26 mouse cellular contexts compared by ENCODE assay signal in the genomic region with DNA sequence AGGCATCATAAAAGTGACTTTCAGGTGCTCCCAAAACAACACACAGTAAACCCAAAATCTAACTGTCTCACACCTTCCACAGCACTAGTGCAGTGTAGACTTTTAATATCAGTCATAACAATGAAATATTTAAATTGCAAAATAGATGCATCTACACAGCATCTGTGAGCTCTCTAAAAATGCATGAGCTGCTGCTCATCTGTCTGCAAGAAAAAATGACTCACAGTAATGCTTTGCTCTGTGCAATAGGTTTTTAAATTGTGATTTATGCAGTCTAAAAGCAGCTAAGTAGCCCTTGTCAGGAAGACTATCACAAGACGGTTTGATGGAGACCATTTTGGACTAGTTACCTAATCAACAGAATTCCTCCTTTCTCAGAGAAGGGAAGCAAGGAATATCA. TPM values are rescaled to one million over a fixed set of nuclear protein-coding genes. Genes with fewer than 3 reads are reported as not detected.
A peak's percentile ranks its signal among the peaks of the same experiment; 100 is the strongest.
DNase-seq lines count a peak whose midpoint lies in the region; ATAC-seq lines count a peak whose summit lies in the region.
"Had no signal": no experiment of that assay in that cellular context is flagged by ENCODE, and none has a peak within 500 bp of the region (broad histone marks: within the 10 kb centered on the region; RNA-seq: fewer than 3 reads in every experiment).

No protein-coding gene starts in this region.

- 47% methylated on average over 1 of the region's 1 CpGs for WGBS in forebrain, embryonic 13.5 days
- WGBS in forebrain, embryonic 11.5 days = 54% methylated on average over 1 of the region's 1 CpGs
- WGBS in forebrain, embryonic 16.5 days = 24% methylated on average over 1 of the region's 1 CpGs

- no peak overlapping the region for H3K4me2 ChIP-seq in forebrain, embryonic 13.5 days
- H3K4me2 ChIP-seq in forebrain, embryonic 11.5 days (ENCODE audit: low read depth, low read length, severe bottlenecking) = no peak overlapping the region
- H3K4me2 ChIP-seq in forebrain, embryonic 16.5 days (ENCODE audit: low read length) = no peak overlapping the region
- H3K4me2 ChIP-seq: heart, embryonic 11.5 days; hindbrain, embryonic 13.5 days; intestine, embryonic 15.5 days had no signal

- no peak for DNase-seq in forebrain, embryonic 11.5 days (ENCODE audit: low spot score)
- no peak for DNase-seq in frontal cortex, adult 2 months (ENCODE audit: extremely low spot score in 1 of 2, low spot score in 1 of 2)
- DNase-seq in 3T3-L1 (ENCODE audit: low read depth, low spot score) = peak; percentile 17
- DNase-seq in left cerebral cortex, adult 18-20 months (ENCODE audit: low spot score in 2 of 2) = no peak
- no peak for DNase-seq in c-Kit-positive CD71-positive TER-119-positive erythroid progenitor cells, embryonic 14.5 days (ENCODE audit: low spot score)
- DNase-seq: adrenal gland, postnatal 10 days; adrenal gland, postnatal 36 days; B cell, adult 2 months; cerebellum, adult 18-20 months; cerebellum, adult 9-10 months; cerebellum, postnatal 14 days; gastrocnemius, adult 2 months; gastrocnemius, postnatal 14 days; heart, adult 11 months; kidney, adult 18-20 months had no signal

- no peaks in the 10 kb centered on the region for H3K9me3 ChIP-seq in forebrain, embryonic 13.5 days (replicated peaks)
- H3K9me3 ChIP-seq in forebrain, embryonic 11.5 days (ENCODE audit: control insufficient read depth, low read length) = no peaks in the 10 kb centered on the region
- no peaks in the 10 kb centered on the region for H3K9me3 ChIP-seq in forebrain, embryonic 16.5 days (ENCODE audit: control insufficient read depth, low read length)
- H3K9me3 ChIP-seq: G1E; hindbrain, embryonic 10.5 days; hindbrain, embryonic 13.5 days; intestine, embryonic 15.5 days had no signal

- no peaks in the 10 kb centered on the region for H3K36me3 ChIP-seq in forebrain, embryonic 13.5 days (ENCODE audit: poor library complexity, severe bottlenecking)
- no peaks in the 10 kb centered on the region for H3K36me3 ChIP-seq in forebrain, embryonic 11.5 days (ENCODE audit: control insufficient read depth, insufficient read depth, low read length)
- H3K36me3 ChIP-seq in forebrain, embryonic 16.5 days (ENCODE audit: control insufficient read depth, insufficient read depth) = no peaks in the 10 kb centered on the region
- H3K36me3 ChIP-seq: G1E; hindbrain, embryonic 10.5 days; hindbrain, embryonic 13.5 days; intestine, embryonic 15.5 days had no signal

- H3K4me3 ChIP-seq in forebrain, embryonic 13.5 days = no peak overlapping the region
- no peak overlapping the region for H3K4me3 ChIP-seq in forebrain, embryonic 11.5 days (ENCODE audit: low read depth, low read length)
- H3K4me3 ChIP-seq in forebrain, embryonic 16.5 days (replicated peaks; ENCODE audit: low read length) = no peak overlapping the region
- H3K4me3 ChIP-seq: gastrocnemius, adult 2 months; hindbrain, embryonic 10.5 days; hindbrain, embryonic 13.5 days; intestine, embryonic 15.5 days had no signal

- H3K9ac ChIP-seq in forebrain, embryonic 13.5 days = no peak overlapping the region
- H3K9ac ChIP-seq in forebrain, embryonic 11.5 days (ENCODE audit: low read length) = no peak overlapping the region
- H3K9ac ChIP-seq in forebrain, embryonic 16.5 days (replicated peaks; ENCODE audit: low read depth, low read length) = no peak overlapping the region
- H3K9ac ChIP-seq: hindbrain, embryonic 13.5 days; intestine, embryonic 15.5 days had no signal

- H3K27me3 ChIP-seq in forebrain, embryonic 13.5 days = no peaks in the 10 kb centered on the region
- H3K27me3 ChIP-seq in forebrain, embryonic 11.5 days (ENCODE audit: control insufficient read depth, insufficient read depth, low read length) = no peaks in the 10 kb centered on the region
- no peaks in the 10 kb centered on the region for H3K27me3 ChIP-seq in forebrain, embryonic 16.5 days (replicated peaks; ENCODE audit: control insufficient read depth, insufficient read depth, low read length)
- H3K27me3 ChIP-seq: CH12.LX; hindbrain, embryonic 13.5 days; intestine, embryonic 15.5 days had no signal

- no peak overlapping the region for H3K27ac ChIP-seq in forebrain, embryonic 13.5 days
- H3K27ac ChIP-seq in forebrain, embryonic 11.5 days (ENCODE audit: low read depth, low read length) = no peak overlapping the region
- no peak overlapping the region for H3K27ac ChIP-seq in forebrain, embryonic 16.5 days (ENCODE audit: low read length)
- H3K27ac ChIP-seq: gastrocnemius, adult 2 months; hindbrain, embryonic 10.5 days; hindbrain, embryonic 13.5 days; intestine, embryonic 15.5 days had no signal

- no peaks in the 10 kb centered on the region for H3K4me1 ChIP-seq in forebrain, embryonic 13.5 days
- H3K4me1 ChIP-seq in forebrain, embryonic 11.5 days (replicated peaks; ENCODE audit: control insufficient read depth, insufficient read depth, low read length) = no peaks in the 10 kb centered on the region
- no peaks in the 10 kb centered on the region for H3K4me1 ChIP-seq in forebrain, embryonic 16.5 days (replicated peaks; ENCODE audit: control insufficient read depth, insufficient read depth, low read length)
- H3K4me1 ChIP-seq: hindbrain, embryonic 10.5 days; hindbrain, embryonic 13.5 days; intestine, embryonic 15.5 days had no signal

- peak; percentile 52; the same call in 1 of the 2 replicates for ATAC-seq in forebrain, embryonic 13.5 days
- ATAC-seq in forebrain, embryonic 11.5 days (replicated peaks; ENCODE audit: low FRiP score) = no peak
- ATAC-seq in frontal cortex, adult (ENCODE audit: low TSS enrichment) = peak; percentile 62
- ATAC-seq in forebrain, embryonic 16.5 days = peak; percentile 31; the same call in 1 of the 2 replicates
- ATAC-seq: hindbrain, embryonic 16.5 days; intestine, embryonic 15.5 days; Patski had no signal

RNA-seq across cellular contexts. Expression of gene Tspan7, which starts 31.2 kb away (rescaled TPM):
- polyA plus RNA-seq in forebrain, embryonic 13.5 days (2015; fragmentation: Nextera tagmentation; extraction: Ambion mirVana) = 165 and 188 TPM in 2 replicates
- polyA plus RNA-seq in forebrain, embryonic 11.5 days (2014; fragmentation: Nextera tagmentation; extraction: Ambion mirVana) = 86.8 and 87.0 TPM in 2 replicates
- polyA plus RNA-seq in frontal cortex, adult 2 months (2012; rRNA removed) = 1,738 and 1,925 TPM in 2 replicates
- 310 and 336 TPM in 2 replicates for polyA plus RNA-seq in forebrain, embryonic 16.5 days (2015; fragmentation: Nextera tagmentation; extraction: Ambion mirVana)
- 1,000 to 10,000 TPM; 1,249 to 1,400 TPM for total RNA-seq in left cerebral cortex, adult 18-20 months (2021)
- total RNA-seq: CH12.LX had no signal
- polyA plus RNA-seq: G1E had no signal
